Mouse (Mus musculus) spleen, embryonic (tissue): ENCODE data around the gene Gm17660.

ENCODE experiments used
- CTCF ChIA-PET: fragments of 350-600 bp; sonication (Branson Sonifier 250); formaldehyde crosslinking; loops from one replicate; lab custom pipeline; 2022; lab: Charles Lee

The Gm17660 gene

DNA sequence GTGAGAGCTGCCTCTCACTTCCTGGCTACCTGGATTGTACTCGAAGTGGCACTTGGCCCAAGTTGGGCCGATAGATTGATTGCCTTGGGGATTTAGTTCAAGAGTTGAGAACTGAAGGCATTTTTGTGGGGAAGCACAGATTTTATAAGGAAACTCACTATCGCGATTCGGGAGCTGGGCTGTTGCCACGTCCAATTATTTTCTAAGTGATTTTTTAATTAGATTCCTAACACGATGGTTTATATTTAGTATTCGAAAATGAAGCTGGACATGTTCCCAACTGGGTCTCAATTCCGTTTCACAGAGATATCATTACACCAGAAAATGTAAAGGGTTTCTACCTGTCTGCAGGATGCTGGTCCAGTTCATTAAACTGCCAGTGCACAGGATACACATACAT is 8.0 kb upstream of the Gm17660 start:
- CTCF ChIA-PET = no interaction called here

DNA sequence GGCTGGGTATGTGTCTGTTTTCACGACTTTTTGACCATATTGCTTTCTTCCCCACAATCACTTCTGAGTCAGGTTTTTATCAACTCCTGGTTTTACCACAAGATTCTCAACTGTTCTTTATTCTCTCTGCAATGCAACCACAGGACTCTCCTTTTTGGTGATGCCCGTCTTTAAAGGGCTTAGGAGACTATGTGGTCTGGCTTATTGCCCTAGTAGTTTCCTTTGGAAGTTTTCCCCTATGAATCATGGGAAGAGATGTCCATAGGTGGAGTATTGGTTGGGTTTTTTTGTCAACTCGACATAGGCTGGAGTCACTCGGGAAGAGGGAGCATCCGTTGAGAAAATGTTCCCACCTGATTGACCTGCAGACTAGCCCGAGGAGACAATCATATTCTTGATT is 3.3 kb upstream of the Gm17660 start:
- CTCF ChIA-PET = no interaction called here

DNA sequence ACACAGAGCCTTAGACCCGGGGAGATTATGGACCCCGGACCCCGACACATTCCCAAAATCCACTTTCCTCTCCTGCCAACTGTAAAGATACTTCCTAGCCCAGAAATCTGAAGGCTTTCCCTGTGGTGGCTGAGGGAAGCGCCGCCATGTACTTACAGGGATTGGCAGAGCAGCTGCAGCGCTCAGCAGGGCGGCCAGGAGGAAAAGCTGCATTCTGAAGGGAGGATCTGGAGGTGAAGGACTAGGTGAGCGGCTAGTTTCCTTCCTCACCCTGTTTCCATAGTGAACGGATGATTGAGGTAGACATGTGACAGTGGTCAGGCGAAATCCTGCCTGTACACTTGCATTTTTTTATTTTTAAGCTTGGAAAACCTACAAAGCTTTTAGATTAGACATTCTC is 1.0 kb downstream of the Gm17660 start:
- CTCF ChIA-PET = interaction anchor here (1.1 kb wide), 1 partner anchor 78 kb away, joined by 3 read pairs; no protein-coding TSS in a partner anchor

DNA sequence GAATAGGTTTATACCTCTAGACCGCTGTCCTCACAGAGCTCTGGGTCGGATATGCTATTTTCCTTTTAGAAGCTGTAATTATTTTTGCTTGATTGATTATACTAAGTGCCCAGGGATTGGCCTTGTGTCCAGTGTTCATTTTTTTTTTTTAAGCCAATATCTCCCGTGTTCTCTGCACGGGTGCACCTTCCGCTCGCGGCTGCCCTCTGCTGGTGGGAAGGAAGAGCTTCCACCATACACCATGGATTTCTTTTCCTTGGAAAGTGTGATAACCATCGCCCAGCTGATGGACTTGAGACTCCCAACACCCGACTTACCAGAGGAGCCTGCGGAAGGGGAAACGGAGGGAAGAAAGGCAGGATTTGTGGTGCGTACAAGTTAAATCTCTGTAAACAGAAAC is 3.0 kb downstream of the Gm17660 start:
- CTCF ChIA-PET = interaction anchor here (0.6 to 1.2 kb wide), 5 partner anchors 14 to 74 kb away, joined by 3 to 6 read pairs (median 4); no protein-coding TSS in a partner anchor

DNA sequence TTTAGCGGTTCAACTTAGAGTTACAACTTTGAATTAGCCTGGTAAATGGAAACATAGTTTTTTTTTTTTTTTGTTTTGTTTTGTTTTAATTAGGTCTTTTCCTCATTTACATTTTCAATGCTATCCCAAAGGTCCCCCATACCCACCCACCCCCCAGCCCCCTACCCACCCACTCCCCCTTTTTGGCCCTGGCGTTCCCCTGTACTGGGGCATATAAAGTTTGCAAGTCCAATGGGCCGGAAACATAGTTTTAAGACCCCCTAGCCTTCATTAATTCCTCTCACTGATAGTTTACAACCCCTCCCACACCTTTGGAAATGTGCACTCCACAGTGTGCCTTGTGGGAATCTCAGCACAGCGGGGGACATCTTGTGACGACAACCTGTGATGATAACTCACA is 3.8 kb downstream of the Gm17660 start:
- CTCF ChIA-PET = interaction anchor here (0.6 to 0.8 kb wide), 3 partner anchors 14 to 63 kb away, joined by 3 to 6 read pairs (median 4); no protein-coding TSS in a partner anchor

DNA sequence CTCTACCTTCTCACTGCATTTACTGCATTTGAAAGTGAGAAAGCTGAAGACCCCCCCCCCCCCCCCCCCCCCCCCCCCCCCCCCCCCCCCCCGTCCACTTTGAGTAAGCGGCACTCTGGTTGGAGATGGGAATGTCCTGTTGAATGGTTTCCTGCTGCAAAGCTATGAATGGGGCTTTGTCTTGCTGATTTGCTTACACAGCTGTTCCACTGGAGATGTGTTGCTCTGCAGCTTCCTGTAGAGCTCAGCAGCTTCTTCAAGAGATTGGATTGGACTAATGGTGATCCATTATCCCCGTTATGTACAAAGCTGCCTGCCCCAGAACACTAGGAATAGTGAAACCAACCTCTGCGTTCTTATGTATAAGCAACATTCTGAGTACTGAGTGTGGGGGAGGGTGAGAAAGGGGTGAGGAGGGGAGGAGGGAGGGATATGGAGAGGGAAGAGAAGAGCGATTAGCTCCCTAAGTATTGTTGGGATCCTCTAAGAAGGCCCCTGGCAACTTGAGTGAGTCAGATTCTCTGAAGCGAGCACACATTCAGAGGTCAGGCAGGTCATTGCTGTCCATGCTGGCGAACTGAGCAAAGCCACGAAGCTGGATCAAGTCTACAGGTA is 5.0 kb downstream of the Gm17660 start:
- CTCF ChIA-PET = interaction anchor here (0.6 kb wide), 1 partner anchor 84 kb away, joined by 7 read pairs; no protein-coding TSS in a partner anchor

DNA sequence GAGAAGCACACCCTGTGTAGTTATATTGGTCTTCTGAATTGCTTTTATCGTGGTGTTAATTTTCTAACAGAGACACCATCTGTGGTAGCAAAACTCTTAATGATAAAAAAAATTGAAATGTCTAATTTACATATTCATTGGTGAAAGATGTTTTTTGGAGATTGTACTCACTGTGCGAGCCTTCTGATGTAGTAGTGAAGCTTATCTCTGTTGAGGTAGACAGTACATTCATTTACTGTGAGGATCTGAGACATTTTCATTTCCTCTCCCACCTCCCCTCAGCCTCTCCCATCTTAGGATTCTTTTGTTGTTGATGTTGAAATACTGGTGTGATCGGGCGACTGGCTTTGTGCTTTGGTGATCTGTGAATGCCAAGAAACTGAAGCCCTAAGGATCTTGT is 6.4 kb downstream of the Gm17660 start:
- CTCF ChIA-PET = no interaction called here

DNA sequence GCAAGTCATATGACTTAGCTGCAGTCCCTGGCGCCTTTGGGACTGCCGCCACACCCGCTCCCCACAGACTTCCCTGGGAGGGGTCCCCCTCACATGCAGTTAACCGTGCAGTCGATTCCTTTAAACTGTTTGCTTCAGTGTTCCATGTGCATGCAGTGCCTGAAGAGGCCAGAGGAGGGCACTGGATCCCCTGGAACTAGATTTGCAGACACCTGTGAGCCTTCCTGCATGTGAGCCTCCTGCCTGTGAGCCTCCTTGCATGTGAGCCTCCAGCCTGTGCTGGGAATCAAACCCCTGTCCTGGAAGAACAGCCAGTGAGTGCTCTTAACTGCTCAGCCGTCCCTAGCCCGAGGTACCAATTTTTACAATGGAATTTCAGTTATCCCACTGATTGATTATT is 8.7 kb downstream of the Gm17660 start:
- CTCF ChIA-PET = no interaction called here

DNA sequence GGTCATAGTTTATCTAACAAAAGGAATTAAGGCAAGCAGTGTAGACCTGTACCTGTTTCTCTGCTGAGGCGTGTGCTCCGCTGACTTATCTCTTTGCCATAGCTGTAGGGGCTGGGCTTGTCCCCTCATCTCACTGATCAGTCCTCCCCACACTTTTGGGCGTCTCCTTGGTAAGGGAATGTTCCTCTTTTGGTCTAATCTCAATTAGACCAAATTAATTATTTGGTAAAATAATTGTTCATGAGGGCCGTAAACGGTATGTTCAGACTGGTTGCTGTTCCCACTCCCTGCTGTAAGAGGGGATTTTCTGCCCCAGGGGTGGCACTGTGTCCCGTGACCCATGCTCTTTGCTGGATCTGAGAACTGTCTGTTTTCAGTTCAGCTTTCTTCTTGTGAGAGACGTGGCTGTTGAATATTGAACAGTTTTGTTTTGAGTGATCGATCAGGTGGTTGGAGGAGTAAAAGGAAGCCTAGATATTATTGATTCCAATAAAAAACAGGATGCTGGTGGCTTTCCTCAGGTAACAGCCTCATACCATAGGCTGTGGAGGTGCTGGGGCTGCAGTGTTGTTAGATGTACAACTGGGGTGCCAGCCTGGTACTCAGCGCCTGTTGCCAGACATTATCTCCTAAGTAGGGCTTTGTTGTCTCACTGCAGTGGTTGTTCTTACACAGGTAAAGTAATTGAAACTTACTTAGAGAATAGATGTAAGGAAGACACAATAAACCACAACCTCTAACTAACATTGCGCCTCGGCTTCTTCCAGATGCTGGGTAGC is 14.4 kb downstream of the Gm17660 start:
- CTCF ChIA-PET = no interaction called here

DNA sequence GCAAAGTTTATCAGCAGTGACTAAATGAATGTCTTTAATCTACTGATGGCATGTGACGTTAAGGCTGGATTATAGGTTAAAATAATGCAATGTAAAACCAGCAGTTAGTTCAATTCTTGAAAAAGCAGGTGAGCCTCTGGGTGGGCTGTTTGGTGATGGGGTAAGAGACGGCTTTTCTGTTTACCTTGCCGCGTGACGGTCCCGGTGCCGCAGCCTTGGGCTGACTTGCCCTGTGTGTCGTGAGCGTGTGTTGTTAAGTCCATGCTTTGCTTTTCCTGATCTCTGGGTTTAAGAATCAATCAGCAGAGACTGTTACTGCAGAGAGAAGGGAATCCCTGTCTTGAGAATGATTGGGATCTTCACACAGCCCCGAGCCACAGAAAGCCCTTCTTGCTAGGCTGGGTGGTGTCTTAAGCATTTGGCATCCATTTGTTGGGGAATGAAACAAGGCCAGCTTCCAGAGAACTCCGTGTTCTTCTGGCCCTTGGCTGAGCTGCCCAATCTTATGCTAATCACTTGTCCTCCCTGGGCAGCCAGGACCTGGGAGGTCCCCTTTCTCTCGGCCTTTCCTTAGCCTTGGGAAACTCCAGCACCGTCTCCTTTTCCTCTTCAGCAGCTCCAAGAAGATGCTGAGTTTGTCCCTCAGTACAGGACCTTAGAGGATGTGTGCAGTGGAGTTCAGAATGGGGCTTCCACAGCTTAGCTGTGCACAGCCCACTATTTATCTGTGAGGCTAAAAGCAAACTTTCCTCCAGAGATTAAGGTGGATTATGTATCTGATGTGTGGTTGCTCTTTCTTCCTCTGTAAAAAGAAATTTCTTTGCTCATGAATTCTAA is 15.3 kb downstream of the Gm17660 start:
- CTCF ChIA-PET = no interaction called here

DNA sequence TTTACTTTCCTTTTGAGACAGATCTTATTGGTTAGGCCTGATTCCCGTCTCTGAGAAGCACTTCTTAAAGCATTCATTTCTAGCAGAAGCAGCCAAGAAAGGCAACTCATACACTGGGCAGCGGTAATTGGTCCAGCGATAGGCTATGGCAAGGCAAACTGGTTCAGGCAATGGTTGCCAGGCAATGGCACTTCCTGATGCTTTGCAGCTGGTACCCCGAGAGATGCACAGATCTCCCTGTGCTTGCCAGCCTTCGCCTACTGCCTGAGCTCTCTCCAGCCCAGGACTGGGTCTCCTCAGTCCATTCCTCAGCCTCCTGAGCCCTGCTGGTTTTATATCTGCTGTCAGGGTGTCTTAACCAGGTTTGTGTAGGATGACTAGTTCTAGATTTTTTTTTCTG is 17.0 kb downstream of the Gm17660 start:
- CTCF ChIA-PET = interaction anchor here (0.9 kb wide), 1 partner anchor 13 kb away, joined by 6 read pairs; no protein-coding TSS in a partner anchor

DNA sequence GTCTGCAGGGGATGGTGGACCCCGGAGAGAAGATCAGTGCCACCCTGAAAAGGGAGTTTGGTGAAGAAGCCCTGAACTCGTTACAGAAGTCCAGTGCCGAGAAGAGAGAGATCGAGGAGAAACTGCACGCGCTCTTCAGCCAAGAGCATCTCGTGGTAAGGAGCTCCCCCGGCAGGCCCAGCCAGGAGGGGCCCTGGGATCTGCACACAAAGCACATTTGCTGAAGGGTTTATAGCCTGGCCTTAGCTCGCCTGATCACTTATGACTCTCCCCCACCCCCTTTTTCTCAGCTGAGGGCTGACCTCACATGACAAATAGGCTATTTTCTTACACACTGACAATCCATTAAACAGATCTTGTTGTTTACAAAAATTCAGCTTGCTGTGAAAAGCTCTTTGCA is 17.8 kb downstream of the Gm17660 start:
- CTCF ChIA-PET = interaction anchor here (0.6 to 0.9 kb wide), 2 partner anchors 14 to 15 kb away, joined by 3 to 6 read pairs; no protein-coding TSS in a partner anchor

DNA sequence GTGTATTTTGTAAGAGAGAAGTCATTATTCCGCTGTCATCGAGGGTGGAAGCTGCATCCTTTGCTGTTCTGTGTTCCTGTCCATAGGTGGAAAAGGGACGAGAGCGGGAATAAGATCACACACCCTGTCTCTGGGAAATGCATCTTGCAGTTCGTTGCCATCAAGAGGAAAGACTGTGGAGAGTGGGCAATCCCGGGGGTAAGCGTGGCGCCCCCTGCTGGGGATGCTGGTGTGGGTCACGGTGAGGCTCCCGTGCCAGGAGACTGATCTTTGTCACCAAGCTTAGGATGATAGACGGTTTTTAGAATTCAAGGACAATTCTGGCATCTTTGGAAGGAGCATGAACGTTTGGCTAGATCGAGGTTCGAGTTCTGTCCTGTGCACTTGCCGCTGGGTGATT is 19.4 kb downstream of the Gm17660 start:
- CTCF ChIA-PET = interaction anchor here (1.8 kb wide), 1 partner anchor 59 kb away, joined by 19 read pairs; no protein-coding TSS in a partner anchor

DNA sequence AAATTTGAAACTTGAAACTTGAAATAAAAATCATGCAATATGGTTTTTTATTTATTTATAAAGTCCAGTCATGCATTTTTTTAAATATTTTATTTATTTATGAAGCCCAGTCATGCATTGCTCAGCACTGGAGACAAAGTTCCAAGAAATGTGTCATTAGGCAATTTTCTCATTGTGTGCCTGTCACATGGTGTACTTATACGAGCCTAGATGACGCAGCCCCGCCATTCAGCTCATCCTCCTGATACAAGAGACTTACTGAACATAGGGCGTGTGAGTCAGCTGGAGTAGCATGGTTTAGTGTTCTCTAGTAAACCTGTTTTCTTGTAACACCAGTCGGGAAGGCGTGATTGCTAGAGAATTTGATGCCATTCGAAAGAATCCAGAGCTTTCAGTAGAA is 21.1 kb downstream of the Gm17660 start:
- CTCF ChIA-PET = no interaction called here

DNA sequence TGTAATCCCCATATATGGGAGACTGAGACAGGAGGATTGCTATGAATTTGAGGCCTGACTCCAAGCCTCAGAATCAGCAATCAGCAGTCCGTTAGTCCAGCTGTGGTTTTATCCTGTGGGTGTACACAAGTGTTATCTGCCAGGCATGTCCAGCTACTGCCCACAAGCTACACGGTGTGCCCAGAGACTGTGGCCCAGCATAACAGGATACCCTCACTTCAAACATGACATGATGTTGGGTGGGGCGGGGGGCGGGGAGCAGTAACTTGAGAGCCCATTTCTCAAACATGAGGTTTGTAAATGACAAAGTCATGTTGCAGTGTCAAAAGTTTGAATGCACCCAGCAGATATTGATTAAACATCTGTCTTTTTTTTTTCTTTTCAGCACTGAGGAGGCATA is 21.6 kb downstream of the Gm17660 start:
- CTCF ChIA-PET = interaction anchor here (0.9 kb wide), 1 partner anchor 56 kb away, joined by 8 read pairs; no protein-coding TSS in a partner anchor

DNA sequence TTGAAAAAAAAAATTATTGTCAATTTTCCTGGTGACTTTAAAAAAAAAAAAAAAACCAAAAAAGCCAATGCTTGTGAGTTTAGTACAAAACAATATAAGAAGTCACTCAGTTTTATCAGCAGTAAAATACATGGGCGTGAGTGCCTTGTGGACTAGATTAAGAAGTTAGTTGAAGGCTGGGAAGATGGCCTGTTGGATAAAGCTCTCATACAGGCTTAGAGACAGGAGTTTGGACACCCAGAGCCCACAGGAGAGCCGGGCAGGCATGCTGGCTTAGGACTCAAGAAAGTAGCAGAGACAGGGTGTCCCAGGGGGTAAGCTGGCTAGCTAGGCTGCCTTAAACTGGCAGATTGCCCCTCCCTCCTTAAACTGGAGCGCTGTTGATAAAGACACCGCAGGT is 22.5 kb downstream of the Gm17660 start:
- CTCF ChIA-PET = interaction anchor here (0.9 kb wide), 1 partner anchor 55 kb away, joined by 8 read pairs; no protein-coding TSS in a partner anchor

DNA sequence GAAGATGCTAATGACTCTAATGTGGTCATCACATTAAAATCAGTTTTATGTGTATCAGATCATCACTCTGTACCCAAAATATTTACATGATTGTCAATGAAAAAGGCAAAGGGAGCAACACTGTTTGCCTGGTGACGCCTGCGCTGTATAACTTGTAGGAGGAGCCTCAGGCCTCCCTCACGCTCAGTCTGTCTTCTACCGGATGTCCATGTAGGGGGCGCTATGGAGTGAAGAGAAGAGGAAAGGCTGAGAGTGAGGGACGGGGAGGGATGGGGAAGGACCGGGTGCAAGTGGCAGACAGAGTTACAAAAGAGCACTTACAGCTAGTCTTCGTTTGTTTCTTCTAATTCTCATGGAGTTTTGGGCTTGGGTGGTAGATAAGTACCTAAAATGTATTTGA is 24.5 kb downstream of the Gm17660 start:
- CTCF ChIA-PET = no interaction called here

DNA sequence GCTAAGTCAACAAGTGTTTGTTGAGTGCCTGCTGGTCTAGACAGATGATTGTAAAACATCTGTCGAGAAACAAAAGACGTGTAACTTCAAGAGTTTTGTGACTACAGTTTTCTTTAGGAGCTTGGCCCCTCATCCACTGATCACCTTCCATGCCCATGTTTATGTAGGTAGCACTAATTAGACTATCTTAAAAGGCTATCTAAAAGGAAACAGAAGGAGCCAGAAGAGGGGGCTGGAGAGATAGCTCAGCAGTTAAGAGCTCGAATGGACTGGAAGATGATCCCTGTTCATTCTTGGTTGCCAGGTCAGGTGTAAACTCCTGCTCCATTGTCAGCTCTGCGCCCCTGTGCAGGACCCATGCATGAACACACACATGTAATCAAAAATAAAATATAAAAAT is 29.3 kb downstream of the Gm17660 start:
- CTCF ChIA-PET = interaction anchor here (1.1 kb wide), 1 partner anchor 8 kb away, joined by 4 read pairs; no protein-coding TSS in a partner anchor

DNA sequence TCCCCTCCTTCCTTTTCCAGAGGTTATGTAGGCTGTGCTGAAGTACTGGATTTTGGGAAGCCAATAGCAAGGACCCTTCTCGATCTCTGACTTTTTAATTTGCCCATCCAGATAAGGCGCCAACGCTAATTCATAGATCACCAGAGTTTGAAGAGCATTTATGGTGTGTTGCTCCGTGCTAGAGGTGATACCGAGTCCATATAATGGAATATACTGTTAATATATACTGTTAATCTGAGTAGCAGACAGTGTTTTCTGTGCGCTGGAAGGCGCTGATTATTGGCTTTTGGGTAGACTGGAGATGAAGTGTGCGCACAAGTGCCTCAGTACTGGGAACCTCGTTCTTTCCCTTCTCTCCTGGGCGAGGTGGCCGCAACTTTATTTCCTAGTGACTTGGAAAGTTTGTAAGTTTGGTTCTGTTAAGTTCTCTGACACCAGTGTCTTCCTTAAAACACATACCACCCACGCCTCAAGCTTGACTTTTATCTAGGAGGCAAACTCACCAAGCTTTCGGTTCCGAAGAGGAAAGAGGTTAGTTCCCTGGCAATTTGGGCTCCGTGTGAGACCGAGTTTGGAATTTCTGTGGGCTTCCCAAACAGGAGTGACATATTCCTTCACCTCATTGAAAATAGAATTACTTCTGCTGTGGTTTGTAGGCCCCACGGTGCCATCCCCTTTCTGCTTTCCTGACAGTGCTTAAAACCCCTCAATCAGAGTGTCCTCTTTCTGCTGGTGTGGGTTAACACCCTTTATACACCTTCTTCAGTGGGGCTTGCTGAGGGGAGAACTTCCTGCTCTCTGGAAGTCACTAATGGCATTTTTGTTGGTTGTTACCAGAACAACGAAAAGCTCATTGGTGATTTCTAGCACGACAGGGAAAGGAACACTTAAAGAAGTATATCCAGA is 30.0 kb downstream of the Gm17660 start:
- CTCF ChIA-PET = interaction anchor here (0.6 to 1.1 kb wide), 2 partner anchors 8 to 295 kb away, joined by 4 read pairs; no protein-coding TSS in a partner anchor
